Mouse (Mus musculus) embryonic facial prominence, embryonic 13.5 days (tissue): Measurements from ENCODE around the gene Rabl6. TPM values are rescaled to one million over a fixed set of nuclear protein-coding genes. Genes with fewer than 3 reads are reported as not detected.

ENCODE experiments used
- ATAC-seq: fragments of 200-750 bp; cut with Nextera tagmentation; 2 replicates; pipeline ENCODE4 v1.8.0; 2017; ENCODE audit warnings: low read depth; ENCODE audit not compliant: insufficient number of reproducible peaks, insufficient read depth, low FRiP score, low TSS enrichment
- H3K27ac ChIP-seq: fragments of 300-500 bp; sonication (generic); 2 replicates; pipeline ENCODE4 v1.5.1; 2015; ENCODE audit warnings: moderate library complexity, mild to moderate bottlenecking, inconsistent platforms
- H3K27me3 ChIP-seq: fragments of 300-500 bp; sonication (generic); 2 replicates; pipeline ENCODE4 v1.6.1; 2015; ENCODE audit warnings: mild to moderate bottlenecking, inconsistent platforms
- H3K36me3 ChIP-seq: fragments of 300-500 bp; sonication (generic); 2 replicates; pipeline ENCODE4 v1.6.1; 2015; ENCODE audit warnings: mild to moderate bottlenecking, inconsistent platforms
- H3K4me1 ChIP-seq: fragments of 300-500 bp; sonication (generic); 2 replicates; pipeline ENCODE4 v1.6.1; 2015; ENCODE audit warnings: inconsistent platforms
- H3K4me2 ChIP-seq: fragments of 300-500 bp; sonication (generic); 2 replicates; pipeline ENCODE4 v1.6.1; 2015; ENCODE audit warnings: moderate library complexity, mild to moderate bottlenecking, inconsistent platforms
- H3K4me3 ChIP-seq: fragments of 300-500 bp; sonication (generic); 2 replicates; pipeline ENCODE4 v1.5.1; 2015; ENCODE audit warnings: mild to moderate bottlenecking, inconsistent platforms
- H3K9ac ChIP-seq: fragments of 300-500 bp; sonication (generic); 2 replicates; pipeline ENCODE4 v1.6.1; 2015; ENCODE audit warnings: mild to moderate bottlenecking, inconsistent platforms
- H3K9me3 ChIP-seq: fragments of 300-500 bp; sonication (generic); 2 replicates; pipeline ENCODE4 v1.6.1; 2016; ENCODE audit warnings: inconsistent platforms
- WGBS: fragments of 180-500 bp; shearing (Covaris S2); methylation state at CpG from one replicate; pipeline ENCODE4 v1.1.7; 2015; ENCODE audit warnings: mixed read lengths; 5-methylcytosine and 5-hydroxymethylcytosine counted together
- polyA plus RNA-seq: library from polyadenylated mRNA; unstranded; fragments of >200 nt; fragmentation: Nextera tagmentation; extraction: Ambion mirVana; gene quantifications from 2 replicates; pipeline ENCODE4 v1.2.1, GENCODE M21; 2015

Gene Rabl6
- polyA plus RNA-seq, 1 experiment from 2014 or later: 81.9 TPM

DNA sequence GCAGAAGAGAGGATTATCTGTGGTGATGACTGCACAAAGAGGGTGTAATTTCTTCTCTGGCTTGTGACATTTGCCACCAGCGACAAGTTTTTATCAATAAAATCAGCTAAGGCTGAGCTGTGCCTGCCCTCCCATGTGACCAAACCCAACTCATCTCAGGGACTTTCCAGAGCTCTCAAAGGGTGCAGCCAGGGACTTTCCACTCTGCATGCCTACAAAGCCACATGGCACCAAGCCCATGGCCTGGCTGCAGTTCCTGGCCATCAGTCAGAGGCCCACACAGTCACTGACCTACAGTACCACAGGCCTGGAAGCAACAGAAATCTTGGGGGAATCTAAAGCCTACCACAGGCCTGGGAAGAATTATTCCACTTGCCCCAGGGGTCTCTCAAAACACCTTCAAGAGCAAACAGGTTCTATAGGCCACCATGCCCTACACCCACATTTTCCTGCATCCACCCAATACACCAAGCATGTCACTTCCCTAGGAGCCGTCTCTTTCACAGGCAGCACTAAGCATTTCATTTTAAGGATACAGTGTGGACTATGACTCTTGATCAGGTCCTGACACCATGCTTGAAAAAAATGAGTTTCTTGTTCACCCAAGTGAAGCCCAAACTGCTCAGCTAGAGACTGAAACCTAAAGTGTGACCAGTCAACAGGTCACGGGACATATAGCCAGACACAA, 74.0 kb downstream of the Rabl6 start:
- H3K4me3 ChIP-seq: no peak overlapping the region
- no peaks in the 10 kb centered on the region for H3K4me1 ChIP-seq
- no peaks in the 10 kb centered on the region for H3K27me3 ChIP-seq
- H3K9me3 ChIP-seq: no peaks in the 10 kb centered on the region
- H3K9ac ChIP-seq: no peak overlapping the region
- 80% methylated on average over 3 of the region's 3 CpGs for WGBS
- no peak for ATAC-seq
- H3K4me2 ChIP-seq: no peak overlapping the region
- peaks cover 86% of the 10 kb centered on the region for H3K36me3 ChIP-seq
- H3K27ac ChIP-seq: no peak overlapping the region

- no peak overlapping the region for H3K9ac ChIP-seq
- H3K4me3 ChIP-seq: no peak overlapping the region
- no peak overlapping the region for H3K4me2 ChIP-seq
- WGBS: 87% methylated on average over 2 of the region's 2 CpGs
- H3K27me3 ChIP-seq: no peaks in the 10 kb centered on the region
- H3K27ac ChIP-seq: no peak overlapping the region
- H3K9me3 ChIP-seq: no peaks in the 10 kb centered on the region
- H3K4me1 ChIP-seq: no peaks in the 10 kb centered on the region
- peaks cover 91% of the 10 kb centered on the region for H3K36me3 ChIP-seq
- ATAC-seq: no peak
Observed at GRCm38 (mm10) chr2:25533707-25534106, 74.6 kb downstream of the Rabl6 start.

Other genes with a start within 250 kb of the Rabl6 start
- gene Uap1l1, start 242.8 kb downstream of the Rabl6 start, polyA plus RNA-seq: 9.9 and 14.9 TPM in 2 replicates
- 38.9 and 47.9 TPM in 2 replicates for gene Sapcd2, start 236.2 kb downstream of the Rabl6 start, polyA plus RNA-seq
- 0.87 and 1.1 TPM in 2 replicates for gene Entpd2, start 212.6 kb downstream of the Rabl6 start, polyA plus RNA-seq
- 42.5 and 48.9 TPM in 2 replicates for gene Npdc1, start 209.2 kb downstream of the Rabl6 start, polyA plus RNA-seq
- gene Fut7, start 185.3 kb downstream of the Rabl6 start, polyA plus RNA-seq: 0.12 and 0.17 TPM in 2 replicates
- 2.9 and 4.0 TPM in 2 replicates for gene Abca2, start 179.8 kb downstream of the Rabl6 start, polyA plus RNA-seq
- gene Clic3, start 151.7 kb downstream of the Rabl6 start, polyA plus RNA-seq: 5.0 and 7.2 TPM in 2 replicates
- gene Paxx, start 147.4 kb downstream of the Rabl6 start, polyA plus RNA-seq: 29.4 and 35.9 TPM in 2 replicates
- gene Ptgds, start 138.5 kb downstream of the Rabl6 start, polyA plus RNA-seq: 1.3 and 2.8 TPM in 2 replicates
- gene Lcn12, start 114.6 kb downstream of the Rabl6 start, polyA plus RNA-seq: not detected in 2 replicates
- gene Fbxw5, start 107.8 kb downstream of the Rabl6 start, polyA plus RNA-seq: 75.1 and 81.1 TPM in 2 replicates
- gene C8g, start 106.8 kb downstream of the Rabl6 start, polyA plus RNA-seq: 5.8 and 6.2 TPM in 2 replicates
- gene Traf2, start 61.6 kb downstream of the Rabl6 start, polyA plus RNA-seq: 31.4 and 35.4 TPM in 2 replicates
- 335 and 341 TPM in 2 replicates for gene Edf1, start 50.7 kb downstream of the Rabl6 start, polyA plus RNA-seq
- 4.3 and 7.2 TPM in 2 replicates for gene Mamdc4, start 33.7 kb downstream of the Rabl6 start, polyA plus RNA-seq
- 169 and 174 TPM in 2 replicates for gene Phpt1, start 33.3 kb downstream of the Rabl6 start, polyA plus RNA-seq
- 0.39 and 0.62 TPM in 2 replicates for gene Ajm1, start 26.8 kb downstream of the Rabl6 start, polyA plus RNA-seq
- 0.31 and 0.34 TPM in 2 replicates for gene Ccdc183, start 9.2 kb upstream of the Rabl6 start, polyA plus RNA-seq
- gene Tmem141, start 13.5 kb upstream of the Rabl6 start, polyA plus RNA-seq: 23.5 and 24.8 TPM in 2 replicates
- 0.59 and 2.1 TPM in 2 replicates for gene Fcna, start 19.5 kb upstream of the Rabl6 start, polyA plus RNA-seq
- not detected in 2 replicates for gene Lcn8, start 44.6 kb upstream of the Rabl6 start, polyA plus RNA-seq
- not detected in 2 replicates for gene Lcn5, start 49.4 kb upstream of the Rabl6 start, polyA plus RNA-seq
- gene Lcn6, start 68.3 kb upstream of the Rabl6 start, polyA plus RNA-seq: not detected in 2 replicates
- not detected in 2 replicates for gene Lcn10, start 74.2 kb upstream of the Rabl6 start, polyA plus RNA-seq
- gene Obp2a, start 91.5 kb upstream of the Rabl6 start, polyA plus RNA-seq: not detected in 2 replicates
- gene Bmyc, start 98.2 kb upstream of the Rabl6 start, polyA plus RNA-seq: 95.4 and 103 TPM in 2 replicates
- gene Obp2b, start 128.5 kb upstream of the Rabl6 start, polyA plus RNA-seq: not detected in 2 replicates
- gene Lcn3, start 157.0 kb upstream of the Rabl6 start, polyA plus RNA-seq: not detected in 2 replicates
- gene Lcn11, start 168.5 kb upstream of the Rabl6 start, polyA plus RNA-seq: not detected in 2 replicates
- not detected in 2 replicates for gene Gm13539, start 173.7 kb upstream of the Rabl6 start, polyA plus RNA-seq
- not detected in 2 replicates for gene Glt6d1, start 207.3 kb upstream of the Rabl6 start, polyA plus RNA-seq
- not detected in 2 replicates for gene Lcn9, start 214.6 kb upstream of the Rabl6 start, polyA plus RNA-seq
- gene Sohlh1, start 238.7 kb upstream of the Rabl6 start, polyA plus RNA-seq: not detected in 2 replicates